Mouse (Mus musculus) embryo, embryonic 10.5 days (tissue): ENCODE measurements at regions not wholly inside any gene's neighbourhood (a gene's known extent, or its start where the extent isn't known, plus 50 kb on each side); places are given as distances from the start of the nearest gene placed in this dataset.
A peak's percentile ranks its signal among the peaks of the same experiment; 100 is the strongest.

ENCODE experiments used
- DNase-seq: peaks from one replicate; pipeline ENCODE4 v3.0.0-alpha.2; 2015; ENCODE audit warnings: low spot score

DNA sequence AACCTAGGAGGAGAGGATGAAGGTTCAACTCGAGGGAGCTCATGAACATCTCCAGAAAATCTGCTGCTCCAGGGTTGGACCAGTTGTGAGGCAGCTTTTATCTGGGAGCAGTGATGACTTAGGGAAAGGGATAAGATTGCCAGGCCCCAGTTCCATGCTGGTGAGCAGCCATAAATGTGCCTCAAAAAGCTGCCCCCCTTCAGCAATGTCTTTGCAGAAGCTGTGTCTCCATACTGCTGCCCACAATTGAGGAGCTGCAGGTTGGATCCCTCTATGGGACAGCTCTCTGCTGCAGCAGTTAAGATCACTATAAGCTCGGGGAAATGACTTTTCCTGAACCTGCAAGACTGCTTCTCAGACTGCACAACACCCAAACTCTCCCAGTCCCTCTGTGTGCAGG lies 543.7 kb downstream of the Nfib start:
- DNase-seq, result no peak

DNA sequence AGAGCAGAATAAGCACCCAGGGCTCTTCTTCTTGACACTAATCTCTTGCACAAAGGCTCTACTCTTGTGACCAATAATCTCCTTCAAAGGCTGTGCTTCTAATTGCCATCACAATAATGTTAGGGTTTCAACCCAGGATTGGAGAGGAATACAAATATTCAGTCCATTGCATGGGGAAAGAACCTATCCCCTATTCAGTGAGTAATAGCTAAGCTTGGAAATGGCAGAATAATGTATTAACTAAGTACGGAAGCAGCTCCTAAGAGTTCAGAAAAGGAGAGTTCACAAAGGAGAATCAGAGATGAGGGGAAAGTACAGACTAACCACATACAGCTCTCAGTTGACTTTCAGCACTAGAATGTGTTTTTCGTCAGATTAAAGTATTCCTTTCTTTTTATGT lies 544.3 kb downstream of the Nfib start:
- no peak for DNase-seq

DNA sequence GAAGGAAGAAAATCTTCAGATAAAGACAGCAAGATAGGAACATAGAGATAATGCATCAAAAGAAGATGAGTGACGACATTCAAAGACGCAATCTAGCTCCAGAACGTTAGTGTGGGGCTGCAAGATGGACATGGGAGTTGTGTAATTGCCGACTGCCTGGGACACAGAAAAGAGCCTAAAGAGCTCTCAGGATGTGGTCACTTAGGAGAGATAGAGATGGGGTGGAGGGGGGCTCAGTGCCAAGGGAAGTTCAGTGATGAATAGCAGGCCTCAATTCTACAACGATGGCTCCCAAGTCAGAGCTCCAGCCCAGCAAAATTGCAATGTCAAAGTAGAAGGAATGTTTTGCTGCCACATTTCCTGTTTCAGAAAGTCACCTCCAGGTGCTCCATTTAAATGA lies 545.3 kb downstream of the Nfib start:
- no peak for DNase-seq

DNA sequence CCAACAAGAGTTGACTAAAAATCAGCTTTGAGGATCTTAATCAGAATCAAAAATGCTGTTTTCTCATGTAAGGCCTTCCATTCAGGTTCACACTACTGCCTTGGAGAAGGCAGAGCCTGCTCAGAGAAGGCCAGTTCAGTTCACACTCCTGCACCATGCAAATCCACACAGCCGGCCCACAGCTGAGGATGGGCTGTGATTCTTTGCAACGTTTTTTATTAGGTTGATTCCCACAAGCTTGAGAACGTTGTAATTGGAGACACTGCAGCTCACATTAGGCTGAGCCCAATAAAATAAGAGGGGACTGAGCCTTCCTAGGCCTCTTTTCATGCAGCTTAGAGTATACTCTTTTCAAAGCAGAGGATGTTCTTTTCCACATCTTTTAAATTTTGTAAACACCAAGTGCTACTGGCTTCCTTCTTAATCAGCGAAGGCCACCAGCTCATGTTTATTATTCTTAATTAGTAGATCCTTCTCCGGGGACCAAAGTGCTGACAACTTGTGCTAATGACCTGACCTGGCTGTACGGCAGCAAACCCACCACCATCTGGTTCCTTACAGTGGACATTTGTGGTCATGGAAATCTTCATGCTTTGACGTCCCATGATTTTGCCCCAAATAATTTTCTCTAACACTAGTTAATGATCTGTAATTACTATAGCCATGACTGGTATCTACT lies 549.8 kb downstream of the Nfib start:
- peak; percentile 29 for DNase-seq

DNA sequence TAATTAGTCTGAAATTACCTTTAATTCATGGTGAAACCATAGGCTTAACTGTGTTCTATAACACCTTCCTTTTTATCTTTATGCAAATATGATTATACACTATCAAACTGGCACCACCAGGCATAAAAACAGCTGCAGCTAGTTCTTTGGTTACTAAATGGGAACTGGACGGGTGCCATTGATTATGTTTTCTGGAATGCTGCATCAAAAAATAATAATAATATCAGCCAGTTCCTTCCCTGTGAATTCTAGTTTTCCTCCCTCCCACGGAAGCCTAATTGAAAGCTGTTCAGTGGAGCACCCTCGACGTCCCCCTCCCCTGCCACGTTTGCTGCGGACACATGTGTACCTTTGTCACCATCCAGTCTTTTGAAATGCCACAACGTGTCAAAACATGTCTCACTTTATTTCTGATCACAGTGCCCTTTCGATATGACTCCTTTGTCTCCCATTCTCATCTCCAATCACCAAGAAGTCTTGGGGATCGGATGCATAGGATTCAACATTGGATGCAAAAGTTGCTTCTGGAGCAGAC lies 551.5 kb downstream of the Nfib start:
- no peak for DNase-seq

DNA sequence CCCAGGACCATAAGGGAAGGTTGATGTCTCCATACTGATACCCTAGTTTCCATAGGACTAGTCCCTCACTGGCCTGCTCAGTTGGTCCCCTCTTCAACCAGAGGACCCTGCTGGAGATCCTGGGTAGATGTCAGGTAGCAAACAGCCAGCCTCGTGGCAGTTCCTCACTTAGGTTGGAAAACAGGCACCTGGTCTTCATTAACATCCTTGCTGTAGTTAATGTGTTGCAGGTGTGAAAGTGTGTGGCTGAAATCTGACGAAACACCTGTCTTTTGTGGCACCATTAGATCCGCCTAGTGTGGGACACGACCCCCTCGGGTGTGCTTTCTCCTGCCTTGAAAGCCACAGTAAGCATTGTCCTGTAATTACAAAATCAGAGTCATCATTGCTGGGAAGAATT lies 551.9 kb downstream of the Nfib start:
- DNase-seq, result peak; percentile 41

DNA sequence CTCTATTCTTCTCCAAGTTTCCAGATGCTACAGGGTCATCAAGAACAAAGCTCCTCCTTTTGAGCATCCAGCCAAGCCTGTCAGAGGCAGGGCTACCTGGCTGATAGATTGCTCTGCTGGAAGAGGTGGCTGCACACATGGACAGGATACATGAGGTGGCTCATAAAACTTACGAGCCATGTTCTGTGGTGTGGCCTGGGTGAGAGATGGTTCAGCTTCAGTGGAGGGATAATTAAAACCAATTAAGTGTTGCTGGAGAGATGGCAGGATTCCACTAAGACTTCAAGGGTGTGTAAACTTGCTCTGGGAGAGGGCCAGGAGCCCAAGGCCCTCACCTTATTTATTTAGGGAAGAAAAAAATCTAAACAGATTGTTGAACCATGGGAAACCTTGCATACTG lies 555.6 kb downstream of the Nfib start:
- no peak for DNase-seq

DNA sequence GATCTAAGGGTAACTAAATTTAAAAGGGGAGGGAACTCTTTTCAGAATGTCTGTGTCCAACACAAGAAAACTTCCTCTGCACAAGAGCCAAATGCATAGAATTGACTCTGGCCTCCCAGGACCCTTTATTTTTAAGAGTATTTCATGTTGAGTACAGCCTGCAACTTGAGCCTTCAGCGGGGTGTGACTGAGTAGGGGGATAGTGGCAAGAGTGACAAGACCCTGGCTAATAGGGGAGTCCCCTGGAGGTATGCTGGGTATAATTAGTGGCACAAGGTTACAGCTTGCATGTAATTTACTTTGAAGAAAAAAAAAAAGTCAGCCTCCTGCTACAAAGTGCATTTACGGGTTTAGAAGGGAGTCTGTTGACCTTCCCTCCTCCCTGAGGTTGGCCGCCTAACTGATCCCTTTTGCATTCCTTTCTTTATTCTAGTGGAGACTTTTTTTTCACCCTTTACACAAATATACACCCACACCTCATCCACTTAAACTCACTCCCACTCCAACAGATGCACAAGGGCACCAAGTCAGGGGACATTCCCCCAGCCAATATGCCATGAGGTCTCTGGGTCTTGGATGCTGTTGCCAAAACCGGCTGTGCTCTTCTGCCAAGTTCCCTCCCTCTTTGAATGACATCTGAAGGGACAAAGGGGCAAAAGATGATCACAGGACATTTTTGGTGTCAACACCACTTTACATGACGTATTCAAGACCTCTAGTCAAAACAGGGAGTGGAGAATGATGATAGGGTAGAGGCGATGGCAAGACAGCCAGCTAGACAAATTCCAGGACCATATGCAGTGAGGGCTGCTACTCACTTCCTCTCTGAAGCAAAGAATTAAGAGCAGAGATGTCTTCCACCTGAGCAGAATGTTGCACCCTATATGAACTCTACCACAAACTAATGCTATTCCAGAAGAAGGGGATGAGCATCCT lies 557.2 kb downstream of the Nfib start:
- peak; percentile 54 for DNase-seq

DNA sequence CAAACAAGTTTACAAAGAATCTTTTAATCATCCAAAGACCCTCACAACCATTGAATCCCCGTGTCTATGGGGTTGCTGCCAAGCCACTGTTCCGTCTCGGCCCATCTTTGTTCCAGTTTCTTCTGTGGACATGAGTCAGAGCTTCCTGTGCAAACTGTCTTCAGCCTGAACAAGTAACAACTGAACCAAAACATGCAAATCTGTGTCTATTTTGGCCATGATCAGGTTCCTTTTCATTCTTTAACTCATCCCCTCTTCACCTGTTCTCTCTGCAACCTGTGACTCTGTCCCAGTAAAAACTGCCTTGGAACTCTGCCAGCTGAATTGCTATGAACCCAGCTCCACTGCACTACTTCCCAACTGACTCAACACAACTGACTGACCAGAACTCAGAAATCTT lies 563.2 kb downstream of the Nfib start:
- DNase-seq, result no peak

DNA sequence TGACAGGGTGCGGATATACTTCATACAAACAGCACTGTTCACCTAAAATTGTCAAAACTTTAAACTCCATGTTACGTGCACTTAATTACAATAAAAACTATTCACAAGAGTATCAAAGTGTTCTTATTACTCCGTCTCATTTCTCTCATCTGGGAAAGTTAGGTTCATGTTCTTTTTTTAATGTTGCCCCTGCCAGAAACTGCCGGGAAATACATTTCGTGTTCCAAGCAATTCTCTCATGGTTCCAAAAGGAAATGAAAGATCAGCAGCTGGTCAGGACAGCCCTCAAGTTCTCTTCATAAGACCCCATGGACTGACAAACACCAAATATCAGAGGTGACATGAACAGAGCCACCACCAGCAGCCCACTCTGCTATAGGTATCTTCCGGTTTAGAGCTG lies 565.7 kb downstream of the Nfib start:
- no peak for DNase-seq

DNA sequence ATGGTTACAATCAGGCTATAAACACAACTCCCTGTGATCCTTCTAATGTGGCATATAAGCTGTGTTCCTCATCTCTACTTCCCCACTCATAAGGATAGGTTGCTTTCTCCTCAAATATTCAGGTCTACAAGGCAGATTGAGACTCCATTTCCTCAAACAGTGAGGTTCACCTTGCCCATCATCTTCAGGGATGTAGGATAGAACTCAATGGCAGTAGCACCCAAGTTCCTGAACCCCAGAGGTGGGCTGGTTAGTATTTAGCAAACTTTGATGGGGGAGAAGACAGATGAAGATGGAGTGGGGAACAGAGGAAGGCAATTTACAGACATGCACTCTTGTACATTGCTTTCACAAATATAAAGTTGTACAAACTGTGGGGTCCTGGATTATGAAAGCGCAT lies 566.5 kb downstream of the Nfib start:
- no peak for DNase-seq

DNA sequence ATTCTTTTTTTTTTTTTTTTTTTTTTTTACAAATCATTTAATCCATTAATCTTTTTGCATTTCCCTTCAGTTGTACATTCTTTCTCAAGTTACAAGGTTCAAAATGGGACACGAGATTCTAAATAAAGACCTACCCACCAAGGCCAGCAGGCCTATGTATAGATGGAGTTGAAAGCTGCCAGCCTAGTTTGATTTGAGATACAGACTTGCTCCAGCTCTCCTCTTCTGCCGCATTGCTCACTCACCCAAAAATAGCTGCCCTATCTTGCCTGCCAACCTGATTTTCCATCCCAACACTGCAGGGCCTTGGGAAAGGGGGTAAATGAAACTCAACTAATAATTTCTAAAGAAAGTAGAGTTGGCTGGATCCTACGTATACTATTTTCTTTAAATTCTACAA lies 572.7 kb downstream of the Nfib start:
- no peak for DNase-seq

DNA sequence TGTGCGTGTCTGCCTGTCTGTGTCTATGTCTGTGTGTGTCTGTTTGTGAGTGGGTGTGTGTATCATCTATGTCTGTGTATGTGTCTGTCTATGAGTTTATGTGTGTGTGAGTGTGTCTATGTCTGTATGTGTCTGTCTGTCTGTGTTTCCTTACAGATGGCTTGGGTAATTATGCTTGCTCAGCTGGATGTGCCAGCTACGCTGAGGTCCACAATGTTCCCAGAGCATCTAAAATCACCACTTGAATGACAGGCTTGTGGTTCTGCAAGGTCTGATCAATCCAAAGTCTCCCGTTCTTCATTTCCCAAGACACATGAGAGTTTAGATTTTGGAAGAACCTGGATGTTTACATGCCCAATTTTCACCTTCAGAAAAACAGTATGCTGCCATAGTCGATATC lies 573.2 kb downstream of the Nfib start:
- no peak for DNase-seq

DNA sequence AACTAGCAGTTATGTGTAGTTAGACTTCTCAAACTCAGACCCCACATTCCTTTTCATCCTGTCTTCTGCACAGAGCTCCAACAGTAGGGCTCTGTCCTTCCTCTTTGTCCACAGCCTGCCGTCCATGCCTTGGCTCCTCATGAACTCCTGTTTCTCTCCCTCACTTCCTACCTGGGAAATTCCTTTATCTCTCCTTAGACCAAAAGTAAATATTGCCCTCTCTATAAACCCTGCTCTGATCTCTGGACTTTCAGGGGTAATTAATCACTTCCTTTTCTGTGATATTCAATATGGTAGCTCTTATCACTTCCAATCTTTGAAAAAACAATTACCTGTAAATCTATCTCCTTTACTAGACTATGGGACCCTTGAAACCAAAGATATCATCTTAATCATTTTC lies 576.1 kb downstream of the Nfib start:
- no peak for DNase-seq

DNA sequence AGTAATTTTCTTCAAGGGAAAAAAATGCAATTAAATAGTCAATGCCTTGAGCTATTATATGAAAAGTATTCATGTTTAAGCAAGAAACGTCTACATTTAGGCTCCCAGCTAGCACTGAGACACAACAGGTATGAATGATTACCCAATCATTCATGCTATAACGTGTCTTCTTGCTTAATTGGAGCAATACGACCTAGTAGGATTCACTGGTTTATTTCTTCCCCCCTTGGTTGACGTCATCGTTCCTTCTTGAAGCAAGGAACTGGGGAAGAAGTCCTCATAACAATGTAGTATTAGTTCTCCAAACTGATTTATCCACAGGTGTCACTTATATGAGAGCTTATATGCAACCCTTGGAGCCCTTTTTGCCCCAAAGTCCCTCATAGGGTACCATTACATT lies 581.8 kb downstream of the Nfib start:
- DNase-seq, result no peak

DNA sequence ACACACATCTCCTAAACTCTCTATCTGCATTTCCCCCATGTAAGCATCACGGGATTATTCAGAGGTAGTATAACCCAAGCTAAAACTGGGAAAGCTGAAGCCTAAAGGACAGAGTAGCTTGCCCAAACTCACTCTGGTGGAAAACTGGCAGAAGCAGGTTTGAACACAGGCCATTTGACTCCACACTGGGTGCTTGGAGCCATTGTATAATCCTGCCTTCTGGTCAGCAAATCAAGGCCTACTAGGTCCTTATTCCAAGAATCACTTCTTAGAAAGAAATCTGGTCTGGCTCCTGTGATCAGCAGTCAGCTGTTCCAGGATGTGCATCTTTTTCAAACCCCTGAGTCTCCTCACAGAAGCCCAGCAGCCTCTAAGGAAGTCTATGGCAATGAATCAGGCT lies 582.4 kb downstream of the Nfib start:
- DNase-seq, result no peak

DNA sequence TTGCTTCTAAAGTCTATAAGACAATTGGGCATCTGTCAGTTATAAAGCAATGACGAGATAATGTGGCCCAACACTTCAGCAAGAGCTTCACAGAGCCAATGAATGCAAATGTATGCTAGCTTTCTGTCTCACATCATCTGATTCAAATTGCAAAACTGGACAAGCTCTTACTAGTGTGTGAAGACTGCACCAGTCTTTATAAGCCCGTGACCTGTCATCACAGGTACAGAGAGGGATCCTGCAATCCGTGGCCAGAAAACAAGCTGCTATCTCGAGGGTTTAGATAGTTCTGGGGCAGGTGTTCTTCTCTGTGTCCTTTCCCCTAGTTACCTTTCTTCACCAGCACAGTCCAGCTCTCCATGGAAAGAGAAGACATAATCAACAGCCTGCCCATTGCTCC lies 584.8 kb downstream of the Nfib start:
- no peak for DNase-seq

DNA sequence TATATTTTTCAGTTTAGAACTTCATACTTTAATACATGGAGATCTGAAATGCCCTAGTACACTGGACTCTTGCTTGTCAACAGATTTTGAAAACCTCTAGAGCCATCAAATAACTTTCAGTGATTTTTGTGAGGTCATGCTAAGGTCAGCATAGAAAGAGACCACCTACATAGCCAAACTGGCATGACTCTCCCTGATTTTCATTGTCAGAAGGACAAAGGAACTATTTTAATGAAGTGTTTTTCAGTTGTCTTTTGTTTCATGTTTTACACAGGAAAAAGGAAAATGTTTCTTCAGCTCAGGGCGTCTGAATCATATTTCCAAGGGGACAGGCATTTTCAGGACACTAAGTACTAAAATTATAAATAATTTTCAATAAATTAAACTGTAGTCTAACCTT lies 585.2 kb downstream of the Nfib start:
- DNase-seq, result no peak

DNA sequence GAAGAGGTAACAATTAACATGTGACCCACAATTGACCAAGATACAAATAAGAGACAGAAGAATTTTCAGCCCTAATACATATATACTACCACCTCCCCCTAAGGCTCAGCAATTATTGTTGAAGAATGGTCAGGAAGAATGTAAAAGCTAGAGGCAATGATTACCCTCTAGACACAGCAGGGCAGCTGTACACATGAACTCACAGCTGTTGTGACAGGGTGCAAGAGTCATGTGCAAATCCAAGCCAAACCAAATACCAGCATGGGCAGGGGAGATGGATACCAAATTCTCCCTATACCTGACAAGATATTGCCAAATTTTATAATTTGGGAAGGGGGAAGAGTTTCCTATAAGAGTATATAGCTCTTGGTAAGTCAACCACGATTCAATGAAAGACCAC lies 603.7 kb downstream of the Nfib start:
- no peak for DNase-seq

DNA sequence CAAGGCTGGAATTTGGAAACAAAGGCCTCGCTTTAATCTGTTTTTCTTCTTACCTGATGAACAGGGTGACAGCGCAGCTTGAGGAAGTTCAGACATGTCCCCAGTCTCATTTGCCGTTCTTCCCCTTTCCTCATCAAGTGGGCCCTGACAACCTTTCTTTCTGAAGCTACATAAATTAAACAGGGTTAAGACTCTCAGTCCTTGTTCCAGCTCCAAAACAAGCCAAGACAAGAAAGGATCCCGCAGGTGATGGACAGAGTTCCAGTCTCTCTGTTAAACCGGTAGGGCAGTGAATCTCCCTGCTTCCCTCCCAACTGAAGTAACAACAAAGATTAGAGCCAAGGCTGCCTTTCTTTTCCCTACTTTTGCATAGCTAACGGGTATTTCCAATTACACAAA lies 605.6 kb downstream of the Nfib start:
- no peak for DNase-seq

DNA sequence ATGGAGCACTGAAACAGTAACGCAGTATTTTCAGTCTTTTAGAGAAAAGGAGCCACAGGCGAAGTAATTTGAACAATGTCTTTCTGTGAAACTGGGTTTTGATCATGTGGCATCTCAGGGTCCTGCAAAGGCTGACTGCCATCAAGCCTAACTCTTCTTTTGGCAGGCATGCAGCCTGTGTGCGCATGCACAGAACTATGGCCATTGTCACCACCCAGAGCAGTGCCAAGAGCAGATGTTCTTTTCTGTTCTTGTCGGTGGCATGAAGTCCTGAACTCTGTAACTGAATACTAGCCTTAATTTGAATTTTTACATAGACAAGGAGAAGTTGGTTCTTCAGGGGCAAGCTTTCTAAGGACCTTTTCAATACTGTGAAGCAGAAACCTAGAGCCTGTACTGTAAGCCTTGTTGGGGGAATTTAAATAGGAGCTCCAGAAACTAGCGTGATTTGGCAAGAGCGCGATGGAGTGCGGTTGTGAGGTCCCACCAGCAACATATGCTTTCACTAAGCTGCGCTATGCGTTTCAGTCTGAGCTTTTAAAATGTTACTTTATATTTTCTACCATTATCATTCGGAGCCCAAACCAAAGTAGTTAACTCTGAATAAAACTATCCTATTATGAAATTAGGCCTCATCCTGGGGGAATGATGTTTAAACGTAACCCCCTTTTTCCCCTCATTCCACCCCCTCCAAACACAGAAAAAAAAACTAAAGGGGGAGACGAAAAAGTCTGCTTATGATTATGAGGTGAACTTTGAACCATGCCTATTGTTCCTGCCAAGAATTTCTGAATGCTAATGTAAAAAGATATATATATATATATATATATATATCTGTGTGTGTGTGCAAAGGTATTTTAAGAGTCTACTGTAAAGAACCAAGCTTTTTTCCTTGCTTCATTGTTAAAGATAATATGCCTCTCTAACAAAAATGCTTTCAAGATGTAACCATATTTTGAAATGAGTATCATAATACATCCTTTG lies 606.3 kb downstream of the Nfib start:
- DNase-seq, result no peak
